Mouse (Mus musculus) kidney, postnatal 14 days (tissue): ENCODE measurements around the gene Dab2.

Source experiments
- DNase-seq: peaks from one replicate; pipeline ENCODE4 v3.0.0; 2022; ENCODE audit warnings: mixed read lengths

The Dab2 gene

DNA sequence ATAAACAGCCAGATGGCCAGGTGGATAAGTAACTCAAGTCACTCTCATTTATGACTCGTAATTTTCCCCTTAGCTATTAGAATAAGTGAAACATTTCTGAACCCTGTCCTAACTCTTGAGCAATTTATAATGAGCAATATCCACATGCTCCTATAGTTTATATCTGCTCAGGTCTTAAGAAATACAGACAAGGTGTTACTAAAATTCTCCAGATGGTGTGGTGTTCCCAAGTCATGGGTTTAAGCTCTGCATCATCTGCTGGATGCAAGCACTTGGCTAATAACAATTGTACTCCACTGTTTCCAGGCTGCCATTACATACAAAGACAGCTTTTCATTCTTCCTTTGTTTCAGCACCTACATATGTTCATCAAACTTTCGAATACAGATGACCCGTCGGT, 98.6 kb downstream of the Dab2 start:
- DNase-seq = no peak

DNA sequence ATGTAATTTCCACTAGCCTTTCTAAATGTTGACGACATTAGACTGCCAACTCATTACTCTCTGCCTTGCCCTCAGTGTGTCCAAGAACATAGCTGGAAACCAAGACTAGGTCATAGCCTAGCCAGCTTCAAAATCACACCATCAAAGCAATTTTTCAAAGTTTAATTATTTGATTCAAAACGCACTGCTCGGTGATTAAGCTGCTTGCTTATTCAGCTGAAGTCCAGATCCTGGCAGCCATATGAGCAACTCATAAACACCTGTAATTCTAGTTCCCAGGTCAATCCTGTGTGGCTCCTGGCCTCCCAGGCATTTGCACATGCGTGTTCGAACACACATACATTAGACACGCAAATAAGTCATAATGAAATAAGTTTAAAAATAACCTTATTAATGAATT, 99.3 kb downstream of the Dab2 start:
- no peak for DNase-seq

DNA sequence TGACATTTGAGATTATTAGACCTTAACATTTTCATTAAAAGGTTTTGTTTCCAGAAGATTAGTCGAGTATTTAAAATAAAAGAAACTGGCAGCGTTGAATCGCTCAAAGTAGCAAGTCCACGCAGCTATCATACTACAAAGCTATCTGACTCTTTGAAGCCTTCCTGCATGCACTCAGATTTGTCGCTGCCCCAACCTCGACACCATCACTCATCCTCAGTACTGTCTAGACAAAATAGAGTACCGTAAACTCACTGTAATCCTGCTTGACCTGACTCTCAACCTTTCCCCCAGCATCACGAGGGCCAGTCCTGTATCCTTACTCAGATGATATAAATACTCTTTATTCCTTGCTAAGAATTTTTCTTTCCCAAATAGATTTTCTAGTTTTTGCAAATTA, 100.5 kb downstream of the Dab2 start:
- DNase-seq = no peak

DNA sequence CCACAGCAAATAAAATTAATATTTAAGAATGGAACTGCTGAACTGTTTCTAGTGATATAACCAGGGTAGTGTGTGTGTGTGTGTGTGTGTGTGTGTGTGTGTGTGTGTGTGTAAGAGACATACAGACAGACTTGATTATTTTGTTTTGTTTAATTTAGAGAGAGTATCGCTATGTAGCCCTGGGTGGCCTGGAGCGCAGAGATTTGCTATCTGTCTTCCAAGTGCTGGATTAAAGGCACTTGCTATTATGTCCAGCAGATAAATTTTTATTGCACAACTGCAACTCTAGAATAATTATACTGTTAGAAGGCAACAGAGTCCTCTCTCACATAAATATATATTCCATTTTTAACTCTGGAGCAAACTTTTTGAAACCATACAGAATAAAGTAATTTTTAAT, 102.8 kb downstream of the Dab2 start:
- no peak for DNase-seq

GRCm38 (mm10) chr15:6404172-6404571, 104.6 kb downstream of the Dab2 start:
- DNase-seq = no peak

GRCm38 (mm10) chr15:6406771-6407170, 107.2 kb downstream of the Dab2 start:
- peak; percentile 66 for DNase-seq

DNA sequence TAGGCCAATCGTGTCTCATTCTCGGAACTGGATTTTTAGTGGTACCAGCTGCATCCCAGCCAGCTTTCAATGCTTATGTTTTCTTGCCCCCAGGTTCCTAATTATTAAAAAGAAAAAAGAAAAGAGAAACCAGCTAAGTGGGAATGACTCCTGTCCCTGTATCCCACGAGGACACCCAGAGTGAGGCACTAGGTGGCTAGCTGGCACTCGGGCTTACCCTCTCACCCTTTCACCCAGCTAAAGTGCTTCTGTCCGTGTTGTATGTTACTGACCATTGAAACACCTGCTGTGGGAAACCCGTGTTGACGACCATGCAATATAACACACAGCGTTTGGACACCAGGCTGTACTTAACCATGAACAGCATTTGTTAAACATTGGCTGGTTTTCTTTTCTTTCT, 109.4 kb downstream of the Dab2 start:
- DNase-seq = no peak

DNA sequence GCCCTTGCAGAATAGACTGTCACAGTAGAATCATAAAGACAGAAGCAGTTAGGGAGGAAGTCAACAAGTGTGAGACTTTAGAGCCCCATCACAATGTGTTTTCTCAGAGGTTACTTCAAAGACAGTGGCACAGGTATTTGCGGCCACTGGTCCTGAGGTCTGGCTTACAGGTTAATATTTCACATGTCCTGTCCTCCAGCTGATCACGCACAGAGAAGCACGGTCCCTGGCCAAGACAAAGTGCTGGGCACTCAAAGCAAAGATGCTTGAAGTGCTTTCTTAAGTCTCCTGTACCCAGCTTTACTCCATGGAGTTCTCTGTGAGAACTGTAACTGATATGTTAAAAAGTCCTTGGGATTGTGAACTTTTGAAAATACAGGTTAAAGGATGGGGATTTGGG, 110.6 kb downstream of the Dab2 start:
- DNase-seq = peak; percentile 45

- DNase-seq = no peak
Measured at GRCm38 (mm10) chr15:6411334-6411733, 111.7 kb downstream of the Dab2 start.

DNA sequence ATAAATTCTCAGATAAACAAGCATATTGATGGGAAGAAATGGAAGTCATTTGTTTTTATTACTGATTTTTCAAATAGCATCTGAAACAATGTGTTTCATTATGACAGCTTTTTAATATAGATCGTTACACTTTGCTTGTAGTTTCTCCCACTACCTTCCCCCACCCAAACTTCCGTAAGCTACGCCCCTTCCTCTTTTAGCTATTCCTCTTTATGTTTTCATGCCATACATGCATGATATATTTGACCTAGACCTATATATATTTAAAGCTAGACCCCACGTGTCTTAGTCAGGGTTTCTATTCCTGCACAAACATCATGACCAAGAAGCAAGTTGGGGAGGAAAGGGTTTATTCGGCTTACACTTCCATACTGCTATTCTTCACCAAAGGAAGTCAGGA, 115.7 kb downstream of the Dab2 start:
- DNase-seq = no peak

DNA sequence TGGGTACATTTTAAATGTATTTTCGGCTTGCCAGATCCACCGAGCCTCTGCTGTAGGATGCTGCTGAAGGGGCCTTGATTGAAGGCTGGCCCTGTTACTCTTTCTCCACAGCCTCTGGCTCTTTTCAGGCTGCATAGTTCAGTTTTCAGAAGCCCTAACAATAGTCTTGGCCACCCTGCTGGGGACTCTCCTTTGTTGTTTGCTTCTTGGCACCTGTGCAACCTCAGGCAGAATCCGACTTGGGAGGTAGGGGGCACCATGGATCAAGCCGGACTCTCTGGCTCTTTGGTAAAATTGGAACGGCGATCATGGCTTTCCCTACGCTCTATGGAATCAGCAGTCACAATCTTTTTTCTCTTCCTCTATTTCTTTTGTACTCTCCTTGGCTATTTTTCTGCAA, 132.2 kb downstream of the Dab2 start:
- DNase-seq = no peak

GRCm38 (mm10) chr15:6432411-6432810, 132.8 kb downstream of the Dab2 start:
- DNase-seq = peak; percentile 71

DNA sequence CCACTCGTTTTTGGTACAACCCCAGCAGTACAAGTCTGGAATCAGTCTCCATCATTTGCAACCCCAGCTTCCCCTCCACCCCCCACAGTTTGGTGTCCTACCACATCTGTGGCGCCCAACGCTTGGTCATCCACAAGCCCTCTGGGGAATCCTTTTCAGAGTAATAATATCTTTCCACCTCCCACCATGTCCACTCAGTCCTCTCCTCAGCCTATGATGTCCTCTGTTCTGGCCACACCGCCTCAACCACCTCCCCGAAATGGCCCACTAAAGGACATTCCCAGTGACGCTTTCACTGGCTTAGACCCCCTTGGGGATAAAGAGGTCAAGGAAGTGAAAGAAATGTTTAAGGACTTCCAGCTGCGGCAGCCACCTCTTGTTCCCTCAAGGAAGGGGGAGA, 135.7 kb downstream of the Dab2 start:
- DNase-seq = no peak

GRCm38 (mm10) chr15:6435773-6436172, 136.2 kb downstream of the Dab2 start:
- peak; percentile 53 for DNase-seq

DNA sequence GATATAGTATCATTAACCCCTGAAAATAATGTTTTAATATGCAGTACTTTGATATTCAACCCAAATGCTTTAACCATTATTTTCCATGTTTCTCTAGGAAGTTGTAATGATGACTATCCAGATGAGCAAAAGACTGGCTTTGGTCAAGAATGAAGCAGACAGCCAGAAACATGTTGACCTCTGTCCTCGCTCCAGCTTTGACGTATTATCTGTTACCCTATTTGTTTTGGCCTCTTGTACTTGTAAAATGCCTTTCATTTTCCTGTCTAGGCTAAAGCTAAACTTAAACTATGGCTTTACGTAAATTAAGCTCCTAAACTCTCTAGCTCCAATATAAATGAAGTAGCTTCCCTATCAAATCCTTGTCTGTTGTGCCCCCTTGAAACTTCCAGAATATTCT, 139.1 kb downstream of the Dab2 start:
- DNase-seq = peak; percentile 25

- no peak for DNase-seq
Measured at GRCm38 (mm10) chr15:6444452-6444851, 144.9 kb downstream of the Dab2 start.

GRCm38 (mm10) chr15:6445135-6445534, 145.5 kb downstream of the Dab2 start, which contains the start of gene C9:
Gene C9 (plus strand): TSS chr15:6445327.
- no peak for DNase-seq

GRCm38 (mm10) chr15:6446181-6446580, 146.6 kb downstream of the Dab2 start:
- no peak for DNase-seq

- DNase-seq = no peak
Measured at GRCm38 (mm10) chr15:6448892-6449291, 149.3 kb downstream of the Dab2 start.

- no peak for DNase-seq
Measured at GRCm38 (mm10) chr15:6454461-6454860, 154.9 kb downstream of the Dab2 start.

- no peak for DNase-seq
Measured at GRCm38 (mm10) chr15:6461381-6461780, 161.8 kb downstream of the Dab2 start.

DNA sequence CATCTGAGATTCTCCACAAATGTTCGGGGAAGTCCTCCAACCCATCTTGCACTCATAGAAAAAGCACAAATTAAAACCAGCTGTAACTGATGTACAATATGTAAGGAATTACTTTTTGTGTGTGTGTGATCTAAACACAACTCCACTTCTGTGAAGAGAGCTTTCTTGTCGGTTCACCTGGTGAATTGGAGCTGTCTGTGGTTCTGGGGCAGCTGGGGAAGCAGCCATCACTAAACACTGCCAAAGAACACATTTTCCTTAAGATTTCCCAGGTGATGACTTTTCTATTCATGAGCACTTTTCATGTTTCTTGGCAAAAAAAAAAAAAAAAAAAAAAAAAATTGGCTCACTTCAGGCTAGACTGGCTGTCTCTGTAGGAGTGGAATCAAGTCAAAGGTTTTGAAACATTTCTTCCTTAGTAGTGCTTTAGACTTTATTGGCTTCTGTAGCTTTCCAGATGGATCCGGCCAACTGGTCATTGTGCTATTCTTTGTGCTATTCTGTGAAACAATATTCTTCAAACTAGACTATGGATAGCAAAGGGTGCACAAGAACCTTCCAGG, 163.9 kb downstream of the Dab2 start:
- DNase-seq = no peak

- no peak for DNase-seq
Measured at GRCm38 (mm10) chr15:6466995-6467394, 167.4 kb downstream of the Dab2 start.

DNA sequence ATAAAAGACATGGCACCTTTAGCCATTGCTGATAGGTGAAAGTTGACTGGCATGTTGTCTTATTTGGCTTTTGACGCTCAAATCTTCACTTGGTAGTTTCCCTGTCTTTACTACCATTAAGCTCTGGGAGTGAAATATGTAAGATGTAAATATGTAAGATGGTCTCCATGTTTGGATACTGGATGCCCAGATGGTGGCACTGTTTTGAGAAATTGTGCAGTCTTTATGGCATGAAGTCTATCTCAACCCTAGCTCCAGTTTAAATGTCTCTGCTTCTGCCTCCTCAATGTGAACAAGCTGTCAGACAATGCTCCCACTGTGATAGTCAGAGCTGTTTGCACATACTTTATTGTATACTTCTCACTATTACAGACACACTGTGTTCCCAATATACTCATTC, 169.3 kb downstream of the Dab2 start:
- no peak for DNase-seq

DNA sequence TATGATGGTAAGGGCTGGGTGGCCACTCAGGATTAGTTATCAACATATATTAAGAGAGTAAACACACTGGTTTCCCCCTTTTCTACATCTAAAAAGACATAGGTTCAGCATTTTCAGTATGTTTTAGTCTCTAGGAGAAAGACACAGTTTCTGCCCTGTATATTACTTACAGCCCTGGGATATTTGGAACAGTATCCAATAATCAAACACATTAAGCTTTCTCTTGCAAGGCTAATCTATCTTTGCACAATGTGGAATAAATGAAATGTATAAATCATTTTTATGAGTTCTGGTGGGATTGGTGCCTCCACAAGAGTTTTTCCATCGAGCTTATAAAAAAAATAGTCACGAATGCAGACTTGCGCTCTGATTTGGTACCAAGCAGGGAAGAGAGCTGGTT, 169.8 kb downstream of the Dab2 start:
- no peak for DNase-seq

GRCm38 (mm10) chr15:6483561-6483960, 184.0 kb downstream of the Dab2 start:
- peak; percentile 11 for DNase-seq
